Mouse (Mus musculus): Measurements from ENCODE around the gene Yars.

DNA sequence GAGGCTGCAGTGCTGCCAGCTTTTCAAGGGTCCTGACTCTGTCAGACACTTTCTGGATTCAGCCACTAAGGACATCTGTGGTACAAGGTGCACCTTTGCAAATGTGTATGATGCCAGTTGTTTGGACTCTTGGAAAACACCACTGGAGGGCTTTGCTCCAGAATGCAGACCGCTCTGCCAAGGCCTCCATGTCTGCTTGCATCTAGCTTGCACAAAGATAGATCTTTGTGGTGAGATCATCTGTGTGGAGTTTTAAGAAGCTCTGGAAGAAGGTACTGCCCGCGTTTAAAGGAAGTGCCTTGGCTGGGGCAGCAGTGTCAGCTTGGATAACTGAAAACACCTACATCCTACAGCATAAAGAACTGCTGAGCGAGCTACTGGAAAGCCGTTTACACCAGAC lies 46.1 kb upstream of the Yars start:
- no peak for TF ChIP-seq CTCF (IDR thresholded peaks at IDR 0.05; ENCODE audit: extremely low read depth, insufficient read depth, low read length)
- TF ChIP-seq POLR2A (IDR thresholded peaks at IDR 0.05; ENCODE audit: extremely low read depth, insufficient read depth, low read length), result no peak
